Mouse (Mus musculus): ENCODE data around the gene Ccdc182.

Gene Ccdc182

DNA sequence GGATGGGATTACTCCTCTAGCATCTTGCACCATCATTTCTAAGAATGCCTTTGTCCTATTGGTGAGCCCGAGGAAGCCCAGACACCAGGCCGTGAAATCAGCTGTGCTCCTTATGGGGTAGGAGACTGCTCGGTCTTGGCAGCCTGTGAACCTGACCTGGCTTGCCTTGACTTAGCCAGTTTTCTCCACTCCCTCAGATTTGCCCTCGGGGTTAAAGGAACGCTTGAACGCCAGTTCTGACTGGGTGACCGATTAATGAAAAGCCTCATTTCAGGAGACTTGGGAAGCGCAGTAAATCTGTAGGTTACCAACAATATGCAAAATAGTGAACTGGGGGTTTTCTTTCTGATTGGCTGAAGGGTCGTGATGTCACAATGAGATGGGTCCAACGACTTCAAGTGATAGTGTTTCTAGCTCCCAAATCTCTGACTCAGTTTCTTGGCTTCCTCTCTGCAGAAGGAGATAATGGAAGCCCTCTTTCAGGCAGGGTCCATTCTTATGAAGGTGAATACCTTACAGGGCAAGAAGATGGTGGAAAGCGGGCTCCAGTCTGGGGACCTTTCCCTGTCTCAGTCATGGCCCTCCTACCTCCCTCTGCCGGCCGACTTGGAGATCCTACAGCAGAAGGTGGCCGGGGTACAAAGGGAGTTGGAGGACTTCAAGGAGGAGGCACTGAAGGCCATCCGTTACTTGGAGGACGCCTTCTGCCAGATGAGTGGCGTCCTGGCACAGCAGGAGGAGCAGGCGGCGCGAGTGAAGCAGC lies at the start of gene Ccdc182:
TSS of gene Ccdc182 (plus strand) at position 428 of the 763 bp plus-strand sequence.
- CTCF ChIA-PET, result interaction anchor here in 3 of 4 experiments (0.8 to 2.0 kb wide), 12 partner anchors 12 to 533 kb away, joined by 3 to 11 read pairs (median 4); no protein-coding TSS in a partner anchor
- POLR2A ChIA-PET, result interaction anchor here in 3 of 4 experiments (0.8 to 2.1 kb wide), 10 partner anchors 10 to 450 kb away, joined by 3 to 7 read pairs (median 3); no protein-coding TSS in a partner anchor

DNA sequence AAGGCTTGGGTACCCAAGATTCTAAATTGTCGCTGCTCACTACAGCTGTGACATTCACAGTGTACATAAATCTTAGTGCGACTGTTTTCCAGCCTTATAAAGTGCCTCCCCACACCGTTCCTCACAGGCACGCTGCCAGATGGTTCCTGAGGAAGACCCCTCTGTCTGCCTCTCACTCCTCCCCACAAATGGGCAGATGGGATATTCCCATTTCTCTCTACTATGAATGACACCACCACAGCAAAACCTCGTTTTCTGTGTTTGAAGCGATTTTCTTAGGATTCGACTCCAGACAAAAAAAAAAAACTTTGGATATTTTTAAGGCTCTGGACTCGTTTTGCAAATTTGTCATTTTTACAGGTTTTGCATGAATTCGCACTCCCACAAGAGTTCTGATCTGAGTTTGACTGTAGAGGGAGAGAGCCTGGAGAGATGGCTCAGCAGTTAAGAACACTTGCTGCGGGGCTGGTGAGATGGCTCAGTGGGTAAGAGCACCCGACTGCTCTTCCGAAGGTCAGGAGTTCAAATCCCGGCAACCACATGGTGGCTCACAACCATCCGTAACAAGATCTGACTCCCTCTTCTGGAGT lies 48.2 kb upstream of the Ccdc182 start:
- ChIA-PET POLR2A (interaction anchor here in 1 of 4 experiments (0.6 to 1.6 kb wide), 2 partner anchors 10 to 879 kb away, joined by 3 to 5 read pairs; no protein-coding TSS in a partner anchor), CTCF (interaction anchor here in 1 of 4 experiments (0.7 kb wide), 1 partner anchor 36 kb away, joined by 6 read pairs; no protein-coding TSS in a partner anchor)

DNA sequence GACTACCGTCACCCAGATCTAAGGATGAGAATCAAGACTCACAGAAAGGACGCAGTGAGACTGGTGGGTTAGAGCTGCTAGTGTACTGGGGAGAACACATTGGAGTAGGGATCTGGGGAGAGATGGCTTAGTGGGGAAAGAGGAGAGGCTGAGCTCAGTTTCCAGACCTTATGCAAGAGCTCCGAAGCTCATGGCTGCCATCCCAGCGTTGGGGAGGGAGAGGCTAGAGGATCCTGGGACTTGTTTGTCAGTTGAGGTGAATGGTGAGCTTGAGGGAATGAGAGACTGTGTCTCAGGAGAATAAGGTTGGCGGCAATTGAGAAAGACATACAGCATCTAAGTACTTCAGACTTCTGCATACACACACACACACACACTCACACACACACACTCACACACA lies 45.2 kb upstream of the Ccdc182 start:
- CTCF ChIA-PET, result interaction anchor here in 2 of 4 experiments (0.6 to 1.4 kb wide), 4 partner anchors 9 to 496 kb away, joined by 3 to 4 read pairs (median 4); no protein-coding TSS in a partner anchor
- POLR2A ChIA-PET, result interaction anchor here (0.6 to 1.4 kb wide), 10 partner anchors 12 to 574 kb away, joined by 3 to 5 read pairs (median 4); no protein-coding TSS in a partner anchor

DNA sequence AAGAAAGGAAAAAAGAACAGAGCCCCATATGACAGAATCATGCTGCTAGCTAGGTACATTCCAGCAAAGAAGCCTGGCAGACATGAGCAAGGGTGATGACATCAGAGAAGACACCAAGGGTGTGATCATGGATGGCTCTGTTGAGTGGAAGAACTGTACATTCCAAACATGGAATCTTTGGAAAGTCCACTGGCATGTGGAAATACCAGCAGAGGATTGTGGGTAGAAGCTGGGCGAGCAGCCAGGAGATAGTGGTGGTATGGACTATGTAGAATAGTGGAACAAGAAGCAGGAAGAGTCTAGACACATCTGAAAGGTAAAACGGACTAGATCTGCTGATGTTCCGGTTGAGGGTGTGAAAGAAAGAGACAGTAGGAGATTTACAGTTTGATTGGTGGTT lies 43.3 kb upstream of the Ccdc182 start:
- CTCF ChIA-PET, result interaction anchor here in 1 of 4 experiments (1.0 to 2.1 kb wide), 2 partner anchors 15 to 572 kb away, joined by 3 to 20 read pairs; no protein-coding TSS in a partner anchor
- POLR2A ChIA-PET, result interaction anchor here in 3 of 4 experiments (0.6 to 1.4 kb wide), 4 partner anchors 11 to 572 kb away, joined by 3 to 4 read pairs (median 4); partner anchors contain the start of gene Mrps23 (in 1 of the 3)

DNA sequence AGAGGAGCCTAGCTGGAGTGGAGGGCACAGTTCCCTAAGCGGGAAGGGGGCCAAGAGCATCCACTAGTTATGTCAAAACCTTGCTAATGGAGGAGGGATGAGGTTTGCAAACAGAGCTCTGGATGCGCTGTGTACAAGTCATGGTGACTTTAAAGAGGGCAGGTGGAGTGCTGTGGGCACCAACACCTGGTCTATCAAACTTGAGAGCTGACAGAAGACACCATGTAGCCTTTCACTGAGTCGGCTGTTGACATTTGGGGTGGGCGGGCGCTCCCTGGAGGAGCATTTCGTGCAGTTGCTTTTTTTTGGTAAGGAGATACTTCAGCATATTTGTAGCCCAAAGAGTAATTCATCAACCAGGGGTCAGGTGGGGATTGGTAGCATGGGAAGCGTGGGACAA lies 42.6 kb upstream of the Ccdc182 start:
- ChIA-PET CTCF (interaction anchor here (0.6 to 2.7 kb wide), 44 partner anchors 8 to 686 kb away, joined by 3 to 21 read pairs (median 6); no protein-coding TSS in a partner anchor), POLR2A (interaction anchor here in 3 of 4 experiments (0.6 to 2.2 kb wide), 15 partner anchors 10 to 579 kb away, joined by 3 to 13 read pairs (median 4); partner anchors contain the start of genes Mrps23 (in 2 of the 3) and Srsf1 (in 1 of the 3))

DNA sequence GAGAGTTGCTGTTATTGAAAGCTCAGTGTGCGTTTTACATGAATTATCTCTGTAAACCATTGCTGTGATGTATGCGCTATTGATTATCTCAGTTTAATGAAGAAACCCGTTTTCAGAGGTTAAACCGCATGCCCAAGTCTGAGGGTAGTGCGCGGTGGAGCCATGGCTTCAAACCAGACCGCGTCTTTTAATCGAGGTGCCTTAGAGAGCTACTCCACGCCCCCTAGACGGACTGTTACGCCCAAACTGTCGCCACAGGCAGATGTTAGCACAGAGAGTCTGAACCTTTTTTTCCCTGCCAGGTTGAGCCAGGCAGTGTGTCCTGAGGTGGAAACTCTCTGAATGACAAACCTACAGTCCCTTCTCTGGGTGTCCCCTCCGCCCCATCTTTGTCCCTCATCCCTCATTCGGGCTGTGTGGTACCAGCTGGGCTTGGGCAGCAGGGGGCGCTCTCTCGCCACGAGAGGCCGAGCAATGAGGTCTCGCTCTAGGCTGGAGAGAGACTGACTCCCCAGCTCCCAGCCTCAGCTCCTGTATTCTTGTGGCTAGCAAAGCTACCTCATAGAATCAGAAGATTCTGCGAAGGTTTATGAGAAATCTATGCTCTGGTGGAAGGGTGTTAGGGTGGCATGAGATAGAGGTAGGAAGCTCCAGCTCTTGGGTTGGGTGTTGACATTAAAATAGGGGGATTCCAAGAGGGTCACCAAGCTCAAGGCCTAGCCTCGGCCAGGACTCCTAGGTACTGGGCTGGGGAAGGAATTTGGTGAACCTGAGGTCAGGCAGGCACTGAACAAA lies 41.7 kb upstream of the Ccdc182 start:
- POLR2A ChIA-PET, result interaction anchor here in 3 of 4 experiments (0.6 to 2.2 kb wide), 29 partner anchors 9 to 578 kb away, joined by 3 to 13 read pairs (median 4); partner anchors contain the start of genes Ccdc182 (in 1 of the 3), Mrps23 (in 1 of the 3) and Srsf1 (in 1 of the 3)
- CTCF ChIA-PET, result interaction anchor here (0.5 to 2.7 kb wide), 102 partner anchors 8 to 686 kb away, joined by 3 to 21 read pairs (median 4); partner anchors contain the start of genes Ccdc182 (in 1 of the 4) and Srsf1 (in 1 of the 4)

DNA sequence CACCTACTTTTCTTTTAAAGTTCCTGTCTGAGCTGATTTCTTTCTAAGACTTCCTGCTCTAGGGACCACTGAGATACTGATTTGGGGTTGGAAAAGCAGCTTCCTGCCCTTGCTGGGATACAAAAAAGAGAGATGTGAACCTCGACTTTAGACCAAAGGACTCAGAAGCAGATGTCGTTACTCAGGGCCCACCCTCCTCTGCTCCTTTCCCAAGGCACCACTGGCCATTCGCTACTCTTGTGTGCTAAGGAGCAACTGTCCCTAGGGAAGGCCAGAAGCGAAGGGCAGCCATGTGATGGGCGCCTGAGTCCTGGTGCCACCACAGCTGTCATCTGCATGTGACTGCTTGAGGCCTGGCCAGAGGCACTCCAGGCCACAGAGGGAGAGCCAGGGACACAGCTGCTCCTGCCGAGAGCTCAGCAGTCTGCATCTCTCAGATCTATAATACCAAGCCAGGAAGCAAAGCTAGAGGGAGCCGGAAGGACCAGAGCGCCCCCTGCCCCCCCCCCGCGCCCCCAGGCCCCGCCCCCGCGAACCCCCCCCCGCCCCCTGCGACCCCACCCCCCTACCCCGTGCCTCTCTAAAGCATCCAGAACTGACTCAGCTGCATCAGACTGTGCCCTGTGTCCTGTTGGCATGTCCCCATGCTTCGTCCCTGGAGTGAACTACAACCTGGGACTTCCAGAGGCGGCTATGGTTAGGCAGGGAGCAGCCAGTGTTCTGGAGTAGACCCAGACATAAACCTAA lies 40.9 kb upstream of the Ccdc182 start:
- ChIA-PET CTCF (interaction anchor here (0.6 to 2.7 kb wide), 83 partner anchors 8 to 577 kb away, joined by 3 to 21 read pairs (median 4); partner anchors contain the start of gene Ccdc182 (in 1 of the 4)), POLR2A (interaction anchor here in 3 of 4 experiments (0.5 to 2.2 kb wide), 25 partner anchors 10 to 578 kb away, joined by 3 to 13 read pairs (median 3); partner anchors contain the start of genes Ccdc182 (in 1 of the 3), Mrps23 (in 1 of the 3) and Srsf1 (in 1 of the 3))

DNA sequence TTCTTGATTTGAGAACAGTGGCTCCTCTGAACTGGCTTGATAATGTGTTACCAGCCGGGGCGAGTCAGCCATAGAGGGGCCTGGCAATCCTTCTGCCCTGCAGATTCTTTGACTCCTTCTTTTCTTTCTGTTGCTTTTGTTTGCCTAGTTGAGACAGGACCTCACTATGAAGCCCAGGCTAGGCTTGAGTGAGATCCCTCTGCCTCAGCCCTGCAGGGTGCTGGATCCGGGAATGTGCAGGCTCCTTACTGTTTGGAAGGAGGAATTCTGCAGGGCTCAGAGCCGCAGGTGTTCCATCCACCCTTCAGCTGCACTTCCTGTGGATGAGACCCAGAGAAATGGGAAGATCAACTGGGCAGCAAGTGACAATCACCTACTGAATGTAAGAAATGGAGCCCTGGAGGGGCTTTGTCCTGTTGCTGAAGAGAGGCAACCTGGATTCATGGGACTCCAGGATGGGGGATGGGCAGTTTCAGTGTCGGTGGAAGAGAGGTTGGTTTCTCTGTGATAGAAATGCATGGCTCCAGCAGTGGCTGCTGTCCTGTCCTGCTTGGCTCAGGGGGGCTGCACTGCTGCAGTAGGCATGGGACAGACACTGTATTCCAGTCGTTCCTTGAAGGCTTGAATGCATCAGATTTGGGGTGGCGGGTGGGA lies 40.2 kb upstream of the Ccdc182 start:
- CTCF ChIA-PET, result interaction anchor here in 2 of 4 experiments (0.9 to 2.7 kb wide), 12 partner anchors 10 to 576 kb away, joined by 3 to 21 read pairs (median 6); partner anchors contain the start of gene Ccdc182 (in 1 of the 2)
- POLR2A ChIA-PET, result interaction anchor here in 3 of 4 experiments (0.5 to 2.2 kb wide), 7 partner anchors 51 to 569 kb away, joined by 3 to 7 read pairs (median 3); partner anchors contain the start of gene Srsf1 (in 1 of the 3)

DNA sequence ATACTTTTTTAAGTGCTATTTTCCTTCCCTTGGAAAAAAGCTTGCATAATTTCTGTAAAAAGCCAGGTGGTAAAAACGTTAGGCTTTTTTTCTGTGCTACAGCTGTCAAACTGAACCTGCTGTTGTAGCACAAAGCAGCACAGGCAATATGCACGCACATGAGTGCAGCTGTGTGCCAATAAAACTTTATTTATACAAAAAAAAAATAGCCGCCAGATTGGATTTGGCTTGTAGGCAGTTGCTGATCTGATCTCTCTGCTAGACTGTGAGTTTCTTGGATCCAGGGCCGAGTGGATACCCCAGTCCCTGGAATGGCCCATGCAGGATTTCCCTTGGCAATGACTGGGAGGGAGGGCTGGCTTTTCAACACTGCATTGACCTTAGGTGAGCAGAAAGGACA lies 36.2 kb upstream of the Ccdc182 start:
- POLR2A ChIA-PET, result no interaction called here
- CTCF ChIA-PET, result interaction anchor here (0.6 to 2.2 kb wide), 27 partner anchors 9 to 1999 kb away, joined by 3 to 17 read pairs (median 3); no protein-coding TSS in a partner anchor

DNA sequence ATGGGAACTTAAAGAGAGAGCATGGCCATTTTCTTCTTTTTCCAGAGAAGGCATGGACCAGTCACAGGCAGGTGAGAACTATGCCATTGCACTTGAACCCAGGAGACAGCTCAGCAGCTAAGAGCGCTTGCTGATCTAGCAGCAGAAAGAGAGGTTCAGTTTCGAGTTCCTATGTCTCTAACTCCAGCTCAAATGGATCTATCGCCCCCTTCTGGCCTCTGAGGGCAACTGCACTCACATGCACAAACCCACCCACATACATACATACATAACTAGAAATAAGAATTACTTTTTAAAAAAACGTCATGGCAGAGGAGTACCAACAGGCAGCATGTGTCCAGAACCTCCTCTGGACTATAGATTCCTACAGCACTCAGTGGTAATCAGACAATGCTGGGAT lies 35.6 kb upstream of the Ccdc182 start:
- ChIA-PET POLR2A (interaction anchor here in 1 of 4 experiments (0.6 kb wide), 1 partner anchor 15 kb away, joined by 3 read pairs; no protein-coding TSS in a partner anchor), CTCF (interaction anchor here (0.5 to 2.2 kb wide), 36 partner anchors 9 to 2000 kb away, joined by 3 to 17 read pairs (median 3); no protein-coding TSS in a partner anchor)

DNA sequence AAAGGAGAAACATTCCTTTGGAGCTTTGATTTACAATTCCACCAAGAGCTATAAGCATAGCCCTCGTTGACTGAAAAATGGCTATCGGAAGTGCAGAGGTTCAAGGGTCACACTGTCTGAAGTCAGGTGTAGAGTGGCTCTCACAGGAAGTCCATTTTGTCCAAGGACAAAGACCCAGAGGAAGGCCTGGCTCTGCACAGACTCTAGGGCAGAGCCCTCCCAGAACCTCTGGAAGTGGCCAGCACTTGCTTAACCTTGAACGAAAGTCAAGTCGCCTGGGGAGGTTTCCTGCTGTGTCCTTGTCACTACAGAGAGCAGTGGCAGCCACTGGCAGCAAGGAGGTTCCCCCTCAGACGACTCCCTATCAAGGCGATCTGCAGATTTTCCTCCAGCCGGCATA lies 33.4 kb upstream of the Ccdc182 start:
- ChIA-PET CTCF (interaction anchor here in 3 of 4 experiments (0.6 to 2.6 kb wide), 5 partner anchors 8 to 141 kb away, joined by 3 to 13 read pairs (median 6); no protein-coding TSS in a partner anchor), POLR2A (interaction anchor here in 3 of 4 experiments (0.6 to 1.0 kb wide), 3 partner anchors 8 to 109 kb away, joined by 3 to 4 read pairs (median 3); no protein-coding TSS in a partner anchor)

DNA sequence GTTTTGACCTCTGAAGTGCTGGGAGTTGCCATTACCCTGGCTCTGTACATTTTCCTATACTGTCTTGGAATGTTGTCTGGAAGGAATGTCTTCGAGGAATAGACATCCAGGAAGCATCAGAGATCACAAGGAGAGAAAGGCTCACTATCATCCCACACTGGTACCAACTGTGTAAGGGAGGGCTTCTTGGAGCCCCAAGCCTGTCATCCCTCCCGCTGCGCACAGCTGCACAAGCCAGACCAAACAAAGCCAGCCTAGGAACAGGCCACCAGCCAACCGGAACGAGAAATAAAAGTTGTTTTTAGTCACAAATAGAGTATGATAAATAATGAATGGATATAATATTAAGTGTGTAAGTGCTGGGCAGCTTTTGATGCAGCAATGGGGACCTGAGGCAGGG lies 29.0 kb upstream of the Ccdc182 start:
- ChIA-PET CTCF (interaction anchor here in 1 of 4 experiments (0.6 kb wide), 1 partner anchor 13 kb away, joined by 3 read pairs; no protein-coding TSS in a partner anchor), POLR2A (interaction anchor here in 1 of 4 experiments (0.6 to 1.3 kb wide), 2 partner anchors 13 to 16 kb away, joined by 3 to 4 read pairs; no protein-coding TSS in a partner anchor)

DNA sequence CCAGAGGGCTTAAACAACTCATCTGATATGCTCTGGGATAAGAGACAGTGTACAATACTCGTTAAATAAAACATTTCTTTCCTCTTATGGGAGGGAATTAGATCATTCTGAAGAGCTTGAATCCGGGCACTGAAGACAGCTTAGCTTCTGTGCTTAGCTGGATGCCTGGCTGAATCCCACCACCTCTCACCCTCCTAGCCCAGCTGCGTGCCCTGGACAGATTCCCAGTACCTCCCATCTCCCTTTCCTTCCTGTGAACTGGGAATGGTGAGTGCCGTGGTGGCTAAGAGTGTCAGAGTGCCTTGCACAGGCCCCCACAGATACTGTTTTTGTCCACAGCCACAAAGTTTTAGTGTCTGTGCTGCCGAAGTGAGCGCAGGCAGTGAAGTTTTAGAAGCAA lies 27.5 kb upstream of the Ccdc182 start:
- CTCF ChIA-PET, result interaction anchor here (0.6 to 2.8 kb wide), 5 partner anchors 14 to 692 kb away, joined by 3 to 10 read pairs (median 6); no protein-coding TSS in a partner anchor
- POLR2A ChIA-PET, result interaction anchor here in 1 of 4 experiments (0.8 kb wide), 1 partner anchor 347 kb away, joined by 3 read pairs; no protein-coding TSS in a partner anchor

DNA sequence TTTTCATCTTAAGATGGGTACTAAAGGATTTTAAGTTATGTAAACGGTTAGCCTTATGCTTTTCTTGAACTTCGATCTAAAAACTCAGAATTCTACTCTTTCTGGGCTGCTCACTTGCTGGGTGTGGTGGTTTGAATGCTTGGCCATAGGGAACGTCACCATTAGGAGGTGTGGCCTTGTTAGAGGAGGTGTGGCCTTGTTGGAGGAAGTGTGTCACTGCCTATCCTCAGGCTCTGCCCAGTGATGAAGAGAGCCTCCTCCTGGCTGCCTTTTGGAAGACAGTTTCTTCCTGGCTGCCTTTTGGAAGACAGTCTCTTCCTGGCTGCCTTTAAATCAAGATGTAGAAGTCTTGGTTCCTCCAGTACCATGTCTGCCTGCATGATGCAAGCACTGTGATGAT lies 22.0 kb upstream of the Ccdc182 start:
- CTCF ChIA-PET, result interaction anchor here in 2 of 4 experiments (0.6 to 1.5 kb wide), 2 partner anchors 20 to 542 kb away, joined by 6 read pairs; no protein-coding TSS in a partner anchor
- POLR2A ChIA-PET, result no interaction called here

DNA sequence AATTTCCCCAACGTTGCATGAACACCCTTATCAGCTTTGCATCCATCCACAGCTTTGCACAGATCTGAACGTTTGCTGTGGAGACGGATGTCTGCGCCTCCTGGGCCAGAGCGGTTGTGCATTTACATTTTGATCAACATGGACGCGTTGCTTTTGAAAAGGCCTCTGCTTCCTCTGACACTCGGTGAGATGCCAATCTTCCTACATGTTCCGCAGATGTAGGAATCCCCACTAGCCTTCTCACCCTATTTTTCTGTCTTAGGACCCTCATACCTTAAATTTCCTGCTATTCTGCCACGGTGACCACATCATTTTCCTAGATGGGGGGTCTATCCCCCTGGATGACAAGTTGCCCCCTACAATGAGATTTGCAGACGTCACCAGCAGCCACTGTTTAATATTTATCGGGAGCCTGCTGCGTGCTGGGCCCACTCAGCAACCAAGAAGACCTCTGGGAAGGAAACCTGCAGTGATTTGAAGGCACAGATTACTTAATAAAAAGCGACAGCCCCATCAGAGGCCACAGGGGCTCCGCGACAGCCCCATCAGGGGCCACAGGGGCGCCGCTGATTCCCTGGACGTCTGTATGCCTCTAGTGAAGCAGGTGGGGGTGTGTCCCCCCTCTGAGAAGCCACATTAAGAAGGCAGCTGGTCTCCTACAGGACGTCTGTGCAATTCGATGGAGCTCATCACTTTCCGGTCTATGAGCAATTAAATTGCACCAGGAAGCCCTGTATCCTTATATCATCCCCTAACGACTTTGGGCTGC lies 19.6 kb upstream of the Ccdc182 start:
- POLR2A ChIA-PET, result interaction anchor here in 2 of 4 experiments (0.6 to 1.8 kb wide), 4 partner anchors 10 to 130 kb away, joined by 3 to 6 read pairs (median 4); no protein-coding TSS in a partner anchor
- CTCF ChIA-PET, result interaction anchor here (0.6 to 1.9 kb wide), 5 partner anchors 16 to 22 kb away, joined by 3 to 9 read pairs (median 4); no protein-coding TSS in a partner anchor

All from embryonic stem cell, embryonic (primary cell).